Mouse (Mus musculus): ENCODE measurements around the gene Farp1. TPM values are rescaled to one million over a fixed set of nuclear protein-coding genes. Genes with fewer than 3 reads are reported as not detected.

Gene Farp1
- polyA plus RNA-seq, 1 experiment, result 44.4 TPM

- Histone ChIP-seq H3K4me1 (ENCODE audit: control insufficient read depth, insufficient read depth, low read length) (no peaks in the 10 kb centered on the region), H3K27me3 (ENCODE audit: control insufficient read depth, insufficient read depth, low read length) (no peaks in the 10 kb centered on the region), H3K4me3 (replicated peaks; ENCODE audit: insufficient read depth, low read depth, low read length) (no peak overlapping the region), H3K27ac (ENCODE audit: insufficient read depth, low read length) (no peak overlapping the region)
- 82% methylated on average over 9 of the region's 9 CpGs for WGBS
- DNase-seq, result no peak
- TF ChIP-seq CTCF (IDR thresholded peaks at IDR 0.05; ENCODE audit: borderline replicate concordance, insufficient read depth, low read depth, low read length) (no peak), POLR2A (IDR thresholded peaks at IDR 0.05; ENCODE audit: borderline replicate concordance, insufficient read depth, low read length) (no peak)
Observed at GRCm38 (mm10) chr14:121229036-121229773, 194.2 kb downstream of the Farp1 start.

GRCm38 (mm10) chr14:121231232-121231631 is 196.2 kb downstream of the Farp1 start:
- H3K4me3 ChIP-seq (replicated peaks; ENCODE audit: insufficient read depth, low read depth, low read length), result no peak overlapping the region
- no peaks in the 10 kb centered on the region for H3K27me3 ChIP-seq (ENCODE audit: control insufficient read depth, insufficient read depth, low read length)
- no peak for DNase-seq
- 91% methylated on average over 8 of the region's 8 CpGs for WGBS
- no peak for TF ChIP-seq POLR2A (IDR thresholded peaks at IDR 0.05; ENCODE audit: borderline replicate concordance, insufficient read depth, low read length)
- no peak for TF ChIP-seq CTCF (IDR thresholded peaks at IDR 0.05; ENCODE audit: borderline replicate concordance, insufficient read depth, low read depth, low read length)
- H3K27ac ChIP-seq (ENCODE audit: insufficient read depth, low read length), result no peak overlapping the region
- no peaks in the 10 kb centered on the region for H3K4me1 ChIP-seq (ENCODE audit: control insufficient read depth, insufficient read depth, low read length)

- Histone ChIP-seq H3K4me3 (replicated peaks; ENCODE audit: insufficient read depth, low read depth, low read length) (no peak overlapping the region), H3K27ac (ENCODE audit: insufficient read depth, low read length) (no peak overlapping the region), H3K27me3 (ENCODE audit: control insufficient read depth, insufficient read depth, low read length) (no peaks in the 10 kb centered on the region), H3K4me1 (ENCODE audit: control insufficient read depth, insufficient read depth, low read length) (no peaks in the 10 kb centered on the region)
- WGBS, result 62% methylated on average over 12 of the region's 12 CpGs
- TF ChIP-seq CTCF (IDR thresholded peaks at IDR 0.05; ENCODE audit: borderline replicate concordance, insufficient read depth, low read depth, low read length), result no peak
- no peak for TF ChIP-seq POLR2A (IDR thresholded peaks at IDR 0.05; ENCODE audit: borderline replicate concordance, insufficient read depth, low read length)
- no peak for DNase-seq
Observed at GRCm38 (mm10) chr14:121234741-121235307, 199.8 kb downstream of the Farp1 start.

DNA sequence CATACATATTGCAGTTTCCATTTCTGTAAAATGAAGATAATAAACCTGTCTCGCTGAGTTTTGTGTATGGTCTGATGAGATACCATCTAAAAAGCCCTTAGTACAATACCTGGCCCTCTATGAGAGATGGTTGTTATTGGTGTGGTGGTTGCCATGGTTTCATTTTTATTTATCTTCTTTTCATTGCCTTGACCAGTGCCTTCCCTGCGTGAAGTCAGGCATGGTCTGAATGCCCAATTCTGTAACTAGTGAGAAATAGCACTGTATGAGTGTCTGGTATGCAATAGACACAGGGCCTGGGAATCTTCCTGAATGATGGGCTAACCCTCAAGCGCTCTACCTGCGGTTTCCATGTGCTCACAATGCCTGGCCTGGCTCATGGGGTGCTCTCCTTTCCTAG is 201.7 kb downstream of the Farp1 start:
- WGBS, result 69% methylated on average over 4 of the region's 4 CpGs
- DNase-seq, result no peak
- Histone ChIP-seq H3K4me1 (ENCODE audit: control insufficient read depth, insufficient read depth, low read length) (no peaks in the 10 kb centered on the region), H3K4me3 (replicated peaks; ENCODE audit: insufficient read depth, low read depth, low read length) (no peak overlapping the region), H3K27ac (ENCODE audit: insufficient read depth, low read length) (no peak overlapping the region), H3K27me3 (ENCODE audit: control insufficient read depth, insufficient read depth, low read length) (no peaks in the 10 kb centered on the region)
- no peak for TF ChIP-seq POLR2A (IDR thresholded peaks at IDR 0.05; ENCODE audit: borderline replicate concordance, insufficient read depth, low read length)
- no peak for TF ChIP-seq CTCF (IDR thresholded peaks at IDR 0.05; ENCODE audit: borderline replicate concordance, insufficient read depth, low read depth, low read length)

DNA sequence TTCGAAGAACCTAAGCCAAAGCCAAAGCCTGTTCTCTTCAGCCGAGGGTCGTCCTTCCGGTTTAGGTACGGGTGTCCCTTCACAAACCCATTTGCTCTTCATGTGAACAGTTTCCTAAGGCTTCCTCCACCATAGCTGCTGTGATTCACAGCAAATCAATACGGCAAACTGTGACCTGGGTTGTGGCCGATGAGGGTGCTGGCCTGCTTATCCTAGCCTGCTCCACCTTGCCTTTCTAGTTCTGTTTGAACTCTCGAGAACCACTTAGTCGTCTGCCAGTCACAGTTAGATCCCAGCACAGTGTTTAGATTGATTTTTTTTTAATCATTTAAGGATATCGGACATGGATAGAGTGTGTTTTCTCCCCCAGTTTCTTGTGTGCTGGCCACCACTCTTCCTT is 203.7 kb downstream of the Farp1 start:
- Histone ChIP-seq H3K27me3 (ENCODE audit: control insufficient read depth, insufficient read depth, low read length) (no peaks in the 10 kb centered on the region), H3K4me1 (ENCODE audit: control insufficient read depth, insufficient read depth, low read length) (no peaks in the 10 kb centered on the region), H3K4me3 (replicated peaks; ENCODE audit: insufficient read depth, low read depth, low read length) (no peak overlapping the region), H3K27ac (ENCODE audit: insufficient read depth, low read length) (no peak overlapping the region)
- DNase-seq, result no peak
- 96% methylated on average over 10 of the region's 10 CpGs for WGBS
- TF ChIP-seq CTCF (IDR thresholded peaks at IDR 0.05; ENCODE audit: borderline replicate concordance, insufficient read depth, low read depth, low read length), result no peak
- no peak for TF ChIP-seq POLR2A (IDR thresholded peaks at IDR 0.05; ENCODE audit: borderline replicate concordance, insufficient read depth, low read length)

DNA sequence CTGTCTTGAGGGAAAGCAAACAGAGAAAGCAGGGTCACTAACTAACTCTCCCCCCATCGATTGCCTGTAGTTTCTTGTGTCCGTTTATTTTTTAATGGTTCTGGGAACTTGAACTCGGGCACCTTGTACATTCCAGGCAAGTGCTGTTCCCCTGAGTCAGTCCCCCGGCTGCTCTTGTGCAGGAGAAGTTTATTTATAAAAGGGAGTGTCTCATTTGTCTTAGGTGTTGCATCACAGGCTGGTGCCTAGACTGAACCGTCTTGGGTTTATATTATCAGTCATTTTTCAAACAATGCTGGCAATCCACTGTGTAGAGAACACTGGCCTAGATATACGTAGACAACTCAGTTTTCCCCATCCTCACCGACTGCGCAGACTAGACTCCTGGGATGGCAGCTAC is 204.4 kb downstream of the Farp1 start:
- no peak for DNase-seq
- H3K27ac ChIP-seq (ENCODE audit: insufficient read depth, low read length), result no peak overlapping the region
- WGBS, result 92% methylated on average over 8 of the region's 8 CpGs
- H3K4me1 ChIP-seq (ENCODE audit: control insufficient read depth, insufficient read depth, low read length), result no peaks in the 10 kb centered on the region
- no peaks in the 10 kb centered on the region for H3K27me3 ChIP-seq (ENCODE audit: control insufficient read depth, insufficient read depth, low read length)
- no peak overlapping the region for H3K4me3 ChIP-seq (replicated peaks; ENCODE audit: insufficient read depth, low read depth, low read length)
- TF ChIP-seq CTCF (IDR thresholded peaks at IDR 0.05; ENCODE audit: borderline replicate concordance, insufficient read depth, low read depth, low read length) (no peak), POLR2A (IDR thresholded peaks at IDR 0.05; ENCODE audit: borderline replicate concordance, insufficient read depth, low read length) (no peak)

DNA sequence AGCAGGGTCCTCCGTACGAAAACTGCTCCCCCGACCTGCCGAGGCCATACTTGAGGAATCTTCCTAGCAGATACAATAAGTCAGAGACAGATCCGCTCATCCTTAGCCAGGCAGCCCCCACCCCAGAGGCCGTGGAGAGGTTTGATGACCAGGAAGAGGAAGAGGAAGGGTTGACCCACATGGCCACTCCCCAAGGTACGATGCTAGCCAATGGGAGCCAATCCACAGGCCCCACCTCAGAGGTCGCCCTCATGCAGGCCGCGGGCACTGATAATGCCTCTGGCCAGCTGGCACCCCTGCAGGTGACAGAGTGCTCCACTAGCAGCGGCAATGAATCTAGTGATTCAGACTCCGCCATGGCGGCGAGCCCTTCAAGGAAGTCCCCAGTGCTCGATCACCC is 209.1 kb downstream of the Farp1 start:
- no peaks in the 10 kb centered on the region for H3K4me1 ChIP-seq (ENCODE audit: control insufficient read depth, insufficient read depth, low read length)
- H3K27me3 ChIP-seq (ENCODE audit: control insufficient read depth, insufficient read depth, low read length), result no peaks in the 10 kb centered on the region
- H3K27ac ChIP-seq (ENCODE audit: insufficient read depth, low read length), result no peak overlapping the region
- 94% methylated on average over 15 of the region's 15 CpGs for WGBS
- no peak for TF ChIP-seq CTCF (IDR thresholded peaks at IDR 0.05; ENCODE audit: borderline replicate concordance, insufficient read depth, low read depth, low read length)
- TF ChIP-seq POLR2A (IDR thresholded peaks at IDR 0.05; ENCODE audit: borderline replicate concordance, insufficient read depth, low read length), result no peak
- H3K4me3 ChIP-seq (replicated peaks; ENCODE audit: insufficient read depth, low read depth, low read length), result no peak overlapping the region
- DNase-seq, result no peak
